Mouse (Mus musculus) lung, embryonic 15.5 days (tissue): Measurements from ENCODE around the gene Terb2. TPM values are rescaled to one million over a fixed set of nuclear protein-coding genes. Genes with fewer than 3 reads are reported as not detected.

Experiments used
- ATAC-seq: fragments of 200-750 bp; cut with Nextera tagmentation; 2 replicates; pipeline ENCODE4 v1.8.0; 2017; ENCODE audit warnings: moderate number of reproducible peaks, borderline replicate concordance; ENCODE audit not compliant: low FRiP score, low TSS enrichment; ENCODE audit errors: extremely low read depth
- H3K27ac ChIP-seq: fragments of 300-500 bp; sonication (generic); 2 replicates; pipeline ENCODE4 v1.5.1; 2015; ENCODE audit warnings: moderate library complexity, mild to moderate bottlenecking, inconsistent platforms
- H3K27me3 ChIP-seq: fragments of 300-500 bp; sonication (generic); 2 replicates; pipeline ENCODE4 v1.6.1; 2015; ENCODE audit warnings: inconsistent platforms
- H3K36me3 ChIP-seq: fragments of 300-500 bp; sonication (generic); 2 replicates; pipeline ENCODE4 v1.6.1; 2015; ENCODE audit warnings: inconsistent platforms
- H3K4me1 ChIP-seq: fragments of 300-500 bp; sonication (generic); 2 replicates; pipeline ENCODE4 v1.6.1; 2015; ENCODE audit warnings: inconsistent platforms
- H3K4me2 ChIP-seq: fragments of 300-500 bp; sonication (generic); 2 replicates; pipeline ENCODE4 v1.6.1; 2015; ENCODE audit warnings: inconsistent platforms, mild to moderate bottlenecking, moderate library complexity
- H3K4me3 ChIP-seq: fragments of 300-500 bp; sonication (generic); 2 replicates; pipeline ENCODE4 v1.5.1; 2015; ENCODE audit warnings: mild to moderate bottlenecking, inconsistent platforms
- H3K9ac ChIP-seq: fragments of 300-500 bp; sonication (generic); 2 replicates; pipeline ENCODE4 v1.6.1; 2015; ENCODE audit warnings: inconsistent platforms
- H3K9me3 ChIP-seq: fragments of 300-500 bp; sonication (generic); 2 replicates; pipeline ENCODE4 v1.6.1; 2016; ENCODE audit warnings: inconsistent platforms
- WGBS: fragments of 180-500 bp; shearing (Covaris S2); methylation state at CpG from one replicate; pipeline ENCODE4 v1.1.7; 2015; 5-methylcytosine and 5-hydroxymethylcytosine counted together
- polyA plus RNA-seq: library from polyadenylated mRNA; unstranded; fragments of >200 nt; fragmentation: Nextera tagmentation; extraction: Ambion mirVana; gene quantifications from 2 replicates; pipeline ENCODE4 v1.2.1, GENCODE M21; 2015

The Terb2 gene
- polyA plus RNA-seq, 1 experiment from 2014 or later: not detected

- H3K4me3 ChIP-seq: no peak overlapping the region
- 98% methylated on average over 1 of the region's 1 CpGs for WGBS
- no peak overlapping the region for H3K9ac ChIP-seq
- no peaks in the 10 kb centered on the region for H3K27me3 ChIP-seq
- no peak overlapping the region for H3K27ac ChIP-seq
- H3K36me3 ChIP-seq: peaks cover 21% of the 10 kb centered on the region; the same call in 1 of the 2 replicates
- H3K4me2 ChIP-seq: no peak overlapping the region
- ATAC-seq: no peak
- no peaks in the 10 kb centered on the region for H3K9me3 ChIP-seq
- peaks cover 9% of the 10 kb centered on the region; the same call in 1 of the 2 replicates for H3K4me1 ChIP-seq
These were observed 34.9 kb upstream of the Terb2 start for GRCm38 (mm10) chr2:122151221-122151620.

GRCm38 (mm10) chr2:122152850-122153249, 33.2 kb upstream of the Terb2 start:
- Histone ChIP-seq H3K27ac (no peak overlapping the region), H3K4me1 (peaks cover 9% of the 10 kb centered on the region; the same call in 1 of the 2 replicates), H3K9ac (no peak overlapping the region), H3K4me2 (no peak overlapping the region), H3K4me3 (no peak overlapping the region), H3K27me3 (no peaks in the 10 kb centered on the region), H3K9me3 (no peaks in the 10 kb centered on the region), H3K36me3 (peaks cover 21% of the 10 kb centered on the region; the same call in 1 of the 2 replicates)
- ATAC-seq: no peak
- 85% methylated on average over 3 of the region's 3 CpGs for WGBS

- no peak overlapping the region for H3K4me3 ChIP-seq
- WGBS: 79% methylated on average over 7 of the region's 7 CpGs
- H3K9me3 ChIP-seq: no peaks in the 10 kb centered on the region
- peaks cover 13% of the 10 kb centered on the region; the same call in 1 of the 2 replicates for H3K4me1 ChIP-seq
- H3K36me3 ChIP-seq: peaks cover 21% of the 10 kb centered on the region; the same call in 1 of the 2 replicates
- H3K4me2 ChIP-seq: no peak overlapping the region
- H3K27me3 ChIP-seq: no peaks in the 10 kb centered on the region
- H3K27ac ChIP-seq: no peak overlapping the region
- no peak overlapping the region for H3K9ac ChIP-seq
- no peak for ATAC-seq
These were observed 32.2 kb upstream of the Terb2 start for GRCm38 (mm10) chr2:122153681-122154365.

GRCm38 (mm10) chr2:122154479-122154878, 31.6 kb upstream of the Terb2 start:
- Histone ChIP-seq H3K36me3 (peaks cover 21% of the 10 kb centered on the region; the same call in 1 of the 2 replicates), H3K9me3 (no peaks in the 10 kb centered on the region), H3K27ac (no peak overlapping the region), H3K4me2 (no peak overlapping the region), H3K4me3 (no peak overlapping the region), H3K9ac (no peak overlapping the region), H3K27me3 (no peaks in the 10 kb centered on the region), H3K4me1 (peaks cover 11% of the 10 kb centered on the region; the same call in 1 of the 2 replicates)
- no peak for ATAC-seq
- WGBS: 89% methylated on average over 2 of the region's 2 CpGs

GRCm38 (mm10) chr2:122155292-122155691, 30.8 kb upstream of the Terb2 start:
- Histone ChIP-seq H3K27ac (no peak overlapping the region), H3K9ac (no peak overlapping the region), H3K4me3 (no peak overlapping the region), H3K27me3 (no peaks in the 10 kb centered on the region), H3K4me1 (peaks cover 11% of the 10 kb centered on the region; the same call in 1 of the 2 replicates), H3K36me3 (peaks cover 21% of the 10 kb centered on the region; the same call in 1 of the 2 replicates), H3K4me2 (no peak overlapping the region), H3K9me3 (no peaks in the 10 kb centered on the region)
- ATAC-seq: no peak
- 73% methylated on average over 2 of the region's 2 CpGs for WGBS

- Histone ChIP-seq H3K36me3 (peaks cover 21% of the 10 kb centered on the region; the same call in 1 of the 2 replicates), H3K27me3 (no peaks in the 10 kb centered on the region), H3K9me3 (no peaks in the 10 kb centered on the region), H3K9ac (no peak overlapping the region), H3K4me3 (no peak overlapping the region), H3K4me2 (no peak overlapping the region), H3K4me1 (peaks cover 11% of the 10 kb centered on the region; the same call in 1 of the 2 replicates), H3K27ac (no peak overlapping the region)
- no peak for ATAC-seq
- 83% methylated on average over 4 of the region's 4 CpGs for WGBS
These were observed 29.9 kb upstream of the Terb2 start for GRCm38 (mm10) chr2:122156051-122156700.

- peaks cover 18% of the 10 kb centered on the region; the same call in 1 of the 2 replicates for H3K4me1 ChIP-seq
- no peaks in the 10 kb centered on the region for H3K9me3 ChIP-seq
- no peak overlapping the region for H3K4me2 ChIP-seq
- H3K27ac ChIP-seq: no peak overlapping the region
- no peak overlapping the region for H3K9ac ChIP-seq
- H3K4me3 ChIP-seq: no peak overlapping the region
- peaks cover 10% of the 10 kb centered on the region; the same call in 1 of the 2 replicates for H3K36me3 ChIP-seq
- H3K27me3 ChIP-seq: no peaks in the 10 kb centered on the region
- no peak for ATAC-seq
These were observed 28.5 kb upstream of the Terb2 start for GRCm38 (mm10) chr2:122157561-122157960.

GRCm38 (mm10) chr2:122158362-122158802, 27.7 kb upstream of the Terb2 start:
- Histone ChIP-seq H3K36me3 (peaks cover 6% of the 10 kb centered on the region; the same call in 1 of the 2 replicates), H3K27ac (no peak overlapping the region; the same call in 1 of the 2 replicates), H3K27me3 (no peaks in the 10 kb centered on the region), H3K9me3 (no peaks in the 10 kb centered on the region), H3K4me1 (peaks cover 18% of the 10 kb centered on the region; the same call in 1 of the 2 replicates), H3K9ac (no peak overlapping the region), H3K4me3 (no peak overlapping the region), H3K4me2 (no peak overlapping the region)
- ATAC-seq: peak; percentile 72; the same call in 1 of the 2 replicates
- 24% methylated on average over 6 of the region's 6 CpGs for WGBS

GRCm38 (mm10) chr2:122159667-122160066, 26.4 kb upstream of the Terb2 start:
- Histone ChIP-seq H3K4me1 (peaks cover 18% of the 10 kb centered on the region; the same call in 1 of the 2 replicates), H3K4me2 (no peak overlapping the region), H3K9ac (no peak overlapping the region), H3K27me3 (no peaks in the 10 kb centered on the region), H3K27ac (no peak overlapping the region), H3K9me3 (no peaks in the 10 kb centered on the region), H3K36me3 (0 out of 2 replicates have a peak, but pooled peaks cover 5% of the 10 kb centered on the region), H3K4me3 (no peak overlapping the region)
- WGBS: 74% methylated on average over 6 of the region's 6 CpGs
- no peak for ATAC-seq

- H3K4me1 ChIP-seq: peaks cover 18% of the 10 kb centered on the region; the same call in 1 of the 2 replicates
- no peak within 1 kb of the TSS for H3K4me3 ChIP-seq
- H3K36me3 ChIP-seq: no peaks in the 10 kb centered on the region
- no peak within 1 kb of the TSS for H3K27ac ChIP-seq
- ATAC-seq: peak; percentile 25; the same call in 1 of the 2 replicates
- H3K9me3 ChIP-seq: no peaks in the 10 kb centered on the region
- WGBS: 44% methylated on average over 2 of the region's 2 CpGs
- H3K27me3 ChIP-seq: no peaks in the 10 kb centered on the region
- no peak within 1 kb of the TSS for H3K4me2 ChIP-seq
- no peak within 1 kb of the TSS for H3K9ac ChIP-seq
These were observed 25.4 kb upstream of the Terb2 start, which contains the start of gene Trim69 for GRCm38 (mm10) chr2:122160680-122161079. Trim69 (plus strand) TSS chr2:122160700.

GRCm38 (mm10) chr2:122161542-122161941, 24.5 kb upstream of the Terb2 start:
- Histone ChIP-seq H3K9me3 (no peaks in the 10 kb centered on the region), H3K9ac (no peak overlapping the region), H3K27ac (no peak overlapping the region), H3K36me3 (no peaks in the 10 kb centered on the region), H3K4me2 (no peak overlapping the region), H3K4me1 (peaks cover 18% of the 10 kb centered on the region; the same call in 1 of the 2 replicates), H3K27me3 (no peaks in the 10 kb centered on the region), H3K4me3 (no peak overlapping the region)
- WGBS: 27% methylated on average over 4 of the region's 4 CpGs
- peak; percentile 43; the same call in 1 of the 2 replicates for ATAC-seq

GRCm38 (mm10) chr2:122162529-122162928, 23.5 kb upstream of the Terb2 start:
- Histone ChIP-seq H3K4me1 (peaks cover 18% of the 10 kb centered on the region; the same call in 1 of the 2 replicates), H3K4me2 (no peak overlapping the region), H3K36me3 (no peaks in the 10 kb centered on the region), H3K27me3 (no peaks in the 10 kb centered on the region), H3K9ac (no peak overlapping the region), H3K9me3 (no peaks in the 10 kb centered on the region), H3K4me3 (no peak overlapping the region), H3K27ac (no peak overlapping the region)
- 75% methylated on average over 2 of the region's 2 CpGs for WGBS
- no peak for ATAC-seq
